Mouse (Mus musculus) B cell, adult 2 months (primary cell): ENCODE measurements around the gene Mlx.

ENCODE experiments used
- DNase-seq, 2 experiments: peaks; one replicate each; pipeline ENCODE4 v3.0.0; 2022

The Mlx gene

GRCm38 (mm10) chr11:101141088-101141487 lies 54.0 kb downstream of the Mlx start:
- DNase-seq = no peak
